22 mouse cellular contexts compared by ENCODE assay signal in genomic region chr12:3657234-3657633, GRCm38 (mm10).
DNase-seq lines count a peak whose midpoint lies in the region; ATAC-seq and TF ChIP-seq lines count a peak whose summit lies in the region.
"Had no signal": no experiment of that assay in that cellular context is flagged by ENCODE, and none has a peak within 500 bp of the region (broad histone marks: within the 10 kb centered on the region; RNA-seq: fewer than 3 reads in every experiment).

No protein-coding gene starts in this region.

- TF ChIP-seq POLR2A in spleen, adult 2 months (IDR thresholded peaks at IDR 0.05; ENCODE audit: low read depth, low read length), result no peak

- no peak for DNase-seq in spleen, adult 2 months (ENCODE audit: low read depth in 1 of 2, low spot score in 2 of 2)
- DNase-seq in spleen, adult 18-20 months, result no peak
- no peak for DNase-seq in adrenal gland, adult 2 months
- no peak for DNase-seq in cerebellum, postnatal 4 days (ENCODE audit: low spot score in 2 of 2)
- DNase-seq: cerebellum, adult 9-10 months; embryo, embryonic 11 days; gastrocnemius, postnatal 36 days had no signal

- H3K9ac ChIP-seq in hindbrain, embryonic 16.5 days (ENCODE audit: low read depth, low read length), result no peak overlapping the region
- H3K9ac ChIP-seq: embryonic facial prominence, embryonic 13.5 days; forebrain, embryonic 12.5 days; forebrain, embryonic 15.5 days; hindbrain, embryonic 13.5 days had no signal

- H3K27me3 ChIP-seq in spleen, adult 2 months (ENCODE audit: control insufficient read depth, insufficient read depth, low read length), result no peaks in the 10 kb centered on the region
- H3K27me3 ChIP-seq in hindbrain, embryonic 16.5 days (replicated peaks; ENCODE audit: control insufficient read depth, insufficient read depth, low read length), result no peaks in the 10 kb centered on the region
- H3K27me3 ChIP-seq: embryonic facial prominence, embryonic 13.5 days; forebrain, embryonic 12.5 days; forebrain, embryonic 15.5 days; hindbrain, embryonic 13.5 days had no signal

- TF ChIP-seq CTCF in spleen, adult 2 months (IDR thresholded peaks at IDR 0.05; ENCODE audit: extremely low read depth, insufficient read depth, insufficient read length, insufficient replicate concordance), result no peak

- no peak overlapping the region for H3K4me3 ChIP-seq in spleen, adult 2 months (ENCODE audit: extremely low read depth, insufficient read depth, insufficient read length)
- no peak overlapping the region for H3K4me3 ChIP-seq in hindbrain, embryonic 16.5 days (ENCODE audit: low read length)
- H3K4me3 ChIP-seq: embryonic facial prominence, embryonic 10.5 days; embryonic facial prominence, embryonic 13.5 days; erythroblast, embryonic 14.5 days; forebrain, embryonic 12.5 days; forebrain, embryonic 15.5 days; hindbrain, embryonic 10.5 days; hindbrain, embryonic 13.5 days had no signal

- no peaks in the 10 kb centered on the region for H3K9me3 ChIP-seq in hindbrain, embryonic 16.5 days (ENCODE audit: control insufficient read depth, low read length)
- H3K9me3 ChIP-seq: embryonic facial prominence, embryonic 10.5 days; embryonic facial prominence, embryonic 13.5 days; forebrain, embryonic 12.5 days; forebrain, embryonic 15.5 days; hindbrain, embryonic 10.5 days; hindbrain, embryonic 13.5 days had no signal

- WGBS in spleen, adult 2 months, result 44% methylated on average over 4 of the region's 4 CpGs
- WGBS in hindbrain, embryonic 16.5 days, result 81% methylated on average over 4 of the region's 4 CpGs

- peak; percentile 74 for ATAC-seq in granulocyte monocyte progenitor cell, adult 5-6 weeks (replicated peaks; ENCODE audit: poor library complexity, severe bottlenecking)
- ATAC-seq in megakaryocyte progenitor cell, adult 5-6 weeks (replicated peaks; ENCODE audit: poor library complexity), result peak; percentile 53
- no peak for ATAC-seq in hindbrain, embryonic 16.5 days
- ATAC-seq: activated CD4-positive, CD25-positive, alpha-beta regulatory T cell, adult 4 months; CD4-positive, CD25-positive, alpha-beta regulatory T cell, adult 4 months; forebrain, embryonic 15.5 days; inflammation-experienced regulatory T-cells, adult 6 months; intestine, embryonic 16.5 days had no signal

- no peaks in the 10 kb centered on the region for H3K36me3 ChIP-seq in spleen, adult 2 months (ENCODE audit: control insufficient read depth, insufficient read depth, low read length)
- H3K36me3 ChIP-seq in hindbrain, embryonic 16.5 days (ENCODE audit: control insufficient read depth, insufficient read depth, low read length), result no peaks in the 10 kb centered on the region
- H3K36me3 ChIP-seq: forebrain, embryonic 15.5 days; hindbrain, embryonic 10.5 days had no signal

- no peaks in the 10 kb centered on the region; the same call in 1 of the 2 replicates for H3K4me1 ChIP-seq in spleen, adult 2 months (ENCODE audit: control insufficient read depth, insufficient read depth, insufficient read length)
- H3K4me1 ChIP-seq in hindbrain, embryonic 16.5 days (ENCODE audit: control insufficient read depth, insufficient read depth, low read depth, low read length), result no peaks in the 10 kb centered on the region
- H3K4me1 ChIP-seq: embryonic facial prominence, embryonic 10.5 days; embryonic facial prominence, embryonic 13.5 days; forebrain, embryonic 12.5 days; hindbrain, embryonic 13.5 days had no signal

- H3K27ac ChIP-seq in spleen, adult 2 months (ENCODE audit: insufficient read depth, low read length), result 0 out of 2 replicates have a peak overlapping the region, but pooled peaks have one; percentile 12
- H3K27ac ChIP-seq in hindbrain, embryonic 16.5 days (ENCODE audit: low read depth, low read length), result no peak overlapping the region
- H3K27ac ChIP-seq: embryonic facial prominence, embryonic 10.5 days; embryonic facial prominence, embryonic 13.5 days; forebrain, embryonic 12.5 days; forebrain, embryonic 15.5 days; hindbrain, embryonic 10.5 days; hindbrain, embryonic 13.5 days; hindbrain, postnatal 0 days had no signal

- H3K4me2 ChIP-seq in hindbrain, embryonic 16.5 days (ENCODE audit: low read length), result no peak overlapping the region
- H3K4me2 ChIP-seq: embryonic facial prominence, embryonic 13.5 days; forebrain, embryonic 12.5 days; forebrain, embryonic 15.5 days; hindbrain, embryonic 13.5 days had no signal
